Mouse (Mus musculus): Measurements from ENCODE around the gene Sik3. TPM values are rescaled to one million over a fixed set of nuclear protein-coding genes. Genes with fewer than 3 reads are reported as not detected.

The Sik3 gene
- polyA plus RNA-seq, 1 experiment, result 29.4 TPM

- TF ChIP-seq MAX (IDR thresholded peaks at IDR 0.05; ENCODE audit: low read depth) (no peak), POLR2A (IDR thresholded peaks at IDR 0.05; ENCODE audit: insufficient read length, low read depth) (no peak)
- H3K27me3 ChIP-seq (ENCODE audit: control insufficient read depth, insufficient read depth, insufficient read length), result peaks cover 41% of the 10 kb centered on the region
These were observed 255.8 kb downstream of the Sik3 start, which contains the start of gene Apoa5 for GRCm38 (mm10) chr9:46268343-46268873. Gene Apoa5 (plus strand): TSS chr9:46268633.

GRCm38 (mm10) chr9:46269125-46269524 is 256.5 kb downstream of the Sik3 start:
- peaks cover 41% of the 10 kb centered on the region for H3K27me3 ChIP-seq (ENCODE audit: control insufficient read depth, insufficient read depth, insufficient read length)
- peaks cover 9% of the 10 kb centered on the region for H3K79me2 ChIP-seq (ENCODE audit: control insufficient read depth, insufficient read depth)
- no peak overlapping the region for H3ac ChIP-seq (ENCODE audit: control insufficient read depth, insufficient read length)
- H3K4me2 ChIP-seq (ENCODE audit: low read depth), result no peak overlapping the region
- no peaks in the 10 kb centered on the region for H3K36me3 ChIP-seq (ENCODE audit: control insufficient read depth, insufficient read depth)
- TF ChIP-seq POLR2A (IDR thresholded peaks at IDR 0.05; ENCODE audit: insufficient read length, low read depth) (no peak), USF1 (IDR thresholded peaks at IDR 0.05; ENCODE audit: low read depth) (no peak), E2F4 (IDR thresholded peaks at IDR 0.05; ENCODE audit: insufficient read depth) (no peak), TCF3 (IDR thresholded peaks at IDR 0.05; ENCODE audit: insufficient read length, low read depth) (no peak), SRF (IDR thresholded peaks at IDR 0.05; ENCODE audit: control insufficient read depth, insufficient read length, low read depth) (no peak), POLR2AphosphoS2 (IDR thresholded peaks at IDR 0.05; ENCODE audit: insufficient read length, low read depth) (no peak), MYOG (IDR thresholded peaks at IDR 0.05; ENCODE audit: control insufficient read depth in 1 of 3, insufficient read depth in 1 of 3, insufficient read length in 2 of 3, low read depth in 2 of 3) (no peak), MYOD1 (IDR thresholded peaks at IDR 0.05; ENCODE audit: control insufficient read depth in 1 of 3, insufficient read length in 2 of 3, low read depth in 2 of 3) (no peak), MAX (IDR thresholded peaks at IDR 0.05; ENCODE audit: low read depth) (no peak), TCF12 (IDR thresholded peaks at IDR 0.05; ENCODE audit: insufficient read depth, poor library complexity, severe bottlenecking) (no peak), REST (IDR thresholded peaks at IDR 0.05; ENCODE audit: insufficient read depth, insufficient read length) (no peak), CEBPB (IDR thresholded peaks at IDR 0.05; ENCODE audit: insufficient read depth, poor library complexity, severe bottlenecking) (no peak)
- H3K4me3 ChIP-seq, result no peak overlapping the region

More at GRCm38 (mm10) chr9:46268343-46268873, 255.8 kb downstream of the Sik3 start, which contains the start of gene Apoa5:
- no peak within 1 kb of the TSS for H3K4me3 ChIP-seq
- H3K79me2 ChIP-seq (ENCODE audit: control insufficient read depth, insufficient read depth), result peaks cover 3% of the 10 kb centered on the region
- no peak within 1 kb of the TSS for H3K4me2 ChIP-seq (ENCODE audit: low read depth)
- no peaks in the 10 kb centered on the region for H3K36me3 ChIP-seq (ENCODE audit: control insufficient read depth, insufficient read depth)
- no peak within 1 kb of the TSS for H3ac ChIP-seq (ENCODE audit: control insufficient read depth, insufficient read length)

- H3K4me2 ChIP-seq (ENCODE audit: low read depth), result no peak overlapping the region
- H3ac ChIP-seq (ENCODE audit: control insufficient read depth, insufficient read length), result no peak overlapping the region
- H3K79me2 ChIP-seq (ENCODE audit: control insufficient read depth, insufficient read depth), result peaks cover 9% of the 10 kb centered on the region
- TF ChIP-seq TCF12 (IDR thresholded peaks at IDR 0.05; ENCODE audit: insufficient read depth, poor library complexity, severe bottlenecking) (no peak), USF1 (IDR thresholded peaks at IDR 0.05; ENCODE audit: low read depth) (no peak), MYOD1 (IDR thresholded peaks at IDR 0.05; ENCODE audit: control insufficient read depth in 1 of 3, insufficient read length in 2 of 3, low read depth in 2 of 3) (no peak), MYOG (IDR thresholded peaks at IDR 0.05; ENCODE audit: control insufficient read depth in 1 of 3, insufficient read depth in 1 of 3, insufficient read length in 2 of 3, low read depth in 2 of 3) (no peak), CEBPB (IDR thresholded peaks at IDR 0.05; ENCODE audit: insufficient read depth, poor library complexity, severe bottlenecking) (no peak), POLR2AphosphoS2 (IDR thresholded peaks at IDR 0.05; ENCODE audit: insufficient read length, low read depth) (no peak), POLR2A (IDR thresholded peaks at IDR 0.05; ENCODE audit: insufficient read length, low read depth) (no peak), E2F4 (IDR thresholded peaks at IDR 0.05; ENCODE audit: insufficient read depth) (no peak), SRF (IDR thresholded peaks at IDR 0.05; ENCODE audit: control insufficient read depth, insufficient read length, low read depth) (no peak), MAX (IDR thresholded peaks at IDR 0.05; ENCODE audit: low read depth) (no peak), REST (IDR thresholded peaks at IDR 0.05; ENCODE audit: insufficient read depth, insufficient read length) (no peak), TCF3 (IDR thresholded peaks at IDR 0.05; ENCODE audit: insufficient read length, low read depth) (no peak)
- peaks cover 6% of the 10 kb centered on the region for H3K36me3 ChIP-seq (ENCODE audit: control insufficient read depth, insufficient read depth)
- H3K27me3 ChIP-seq (ENCODE audit: control insufficient read depth, insufficient read depth, insufficient read length), result peaks cover 36% of the 10 kb centered on the region
- H3K4me3 ChIP-seq, result no peak overlapping the region
These were observed 258.2 kb downstream of the Sik3 start for GRCm38 (mm10) chr9:46270782-46271181.

- peak overlapping the region; percentile 80 for H3K4me3 ChIP-seq
- peaks cover 32% of the 10 kb centered on the region for H3K27me3 ChIP-seq (ENCODE audit: control insufficient read depth, insufficient read depth, insufficient read length)
- peaks cover 9% of the 10 kb centered on the region for H3K79me2 ChIP-seq (ENCODE audit: control insufficient read depth, insufficient read depth)
- TF ChIP-seq E2F4 (IDR thresholded peaks at IDR 0.05; ENCODE audit: insufficient read depth), result no peak
- TF ChIP-seq POLR2AphosphoS2 (IDR thresholded peaks at IDR 0.05; ENCODE audit: insufficient read length, low read depth), result no peak
- TF ChIP-seq MYOD1 (IDR thresholded peaks at IDR 0.05; ENCODE audit: control insufficient read depth in 1 of 3, insufficient read length in 2 of 3, low read depth in 2 of 3), result no peak
- TF ChIP-seq CEBPB (IDR thresholded peaks at IDR 0.05; ENCODE audit: insufficient read depth, poor library complexity, severe bottlenecking), result no peak
- TF ChIP-seq POLR2A (IDR thresholded peaks at IDR 0.05; ENCODE audit: insufficient read length, low read depth), result no peak
- no peak for TF ChIP-seq MAX (IDR thresholded peaks at IDR 0.05; ENCODE audit: low read depth)
- no peak for TF ChIP-seq USF1 (IDR thresholded peaks at IDR 0.05; ENCODE audit: low read depth)
- TF ChIP-seq MYOG (IDR thresholded peaks at IDR 0.05; ENCODE audit: control insufficient read depth in 1 of 3, insufficient read depth in 1 of 3, insufficient read length in 2 of 3, low read depth in 2 of 3), result no peak
- TF ChIP-seq SRF (IDR thresholded peaks at IDR 0.05; ENCODE audit: control insufficient read depth, insufficient read length, low read depth), result no peak
- TF ChIP-seq TCF12 (IDR thresholded peaks at IDR 0.05; ENCODE audit: insufficient read depth, poor library complexity, severe bottlenecking), result no peak
- no peak for TF ChIP-seq REST (IDR thresholded peaks at IDR 0.05; ENCODE audit: insufficient read depth, insufficient read length)
- H3ac ChIP-seq (ENCODE audit: control insufficient read depth, insufficient read length), result no peak overlapping the region
- H3K4me2 ChIP-seq (ENCODE audit: low read depth), result no peak overlapping the region
- H3K36me3 ChIP-seq (ENCODE audit: control insufficient read depth, insufficient read depth), result peaks cover 16% of the 10 kb centered on the region
These were observed 259.4 kb downstream of the Sik3 start for GRCm38 (mm10) chr9:46272070-46272469.
